Mouse (Mus musculus) lung, postnatal 0 days (tissue): ENCODE data around the gene Abhd14b. TPM values are rescaled to one million over a fixed set of nuclear protein-coding genes. Genes with fewer than 3 reads are reported as not detected.

Experiments
- ATAC-seq: fragments of 200-750 bp; cut with Nextera tagmentation; 2 replicates; pipeline ENCODE4 v1.8.0; 2017; ENCODE audit warnings: moderate library complexity
- DNase-seq: peaks from one replicate; pipeline ENCODE4 v3.0.0-alpha.2; 2016; ENCODE audit warnings: low spot score
- H3K27ac ChIP-seq: fragments of 300-500 bp; sonication (generic); 2 replicates; pipeline ENCODE4 v1.5.1; 2014; ENCODE audit warnings: antibody characterized with exemption, mild to moderate bottlenecking, low read length, mixed read lengths
- H3K27me3 ChIP-seq: fragments of 300-500 bp; sonication (generic); replicated peaks from 2 replicates; pipeline ENCODE4 v1.6.1; 2014; ENCODE audit warnings: low read length, mixed read lengths; ENCODE audit not compliant: insufficient read depth
- H3K36me3 ChIP-seq: fragments of 300-500 bp; sonication (generic); 2 replicates; pipeline ENCODE4 v1.6.1; 2014; ENCODE audit warnings: low read length, mixed read lengths; ENCODE audit not compliant: insufficient read depth
- H3K4me1 ChIP-seq: fragments of 300-500 bp; sonication (generic); 2 replicates; pipeline ENCODE4 v1.6.1; 2014; ENCODE audit warnings: antibody characterized with exemption, low read depth, low read length, mixed read lengths; ENCODE audit not compliant: insufficient read depth
- H3K4me2 ChIP-seq: fragments of 300-500 bp; sonication (generic); replicated peaks from 2 replicates; pipeline ENCODE4 v1.6.1; 2014; ENCODE audit warnings: low read depth, mild to moderate bottlenecking, low read length, moderate library complexity, mixed read lengths
- H3K4me3 ChIP-seq: fragments of 300-500 bp; sonication (generic); 2 replicates; pipeline ENCODE4 v1.5.1; 2014; ENCODE audit warnings: low read depth, low read length
- H3K9ac ChIP-seq: fragments of 300-500 bp; sonication (generic); replicated peaks from 2 replicates; pipeline ENCODE4 v1.6.1; 2014; ENCODE audit warnings: low read depth, mild to moderate bottlenecking
- H3K9me3 ChIP-seq: fragments of 300-500 bp; sonication (generic); 2 replicates; pipeline ENCODE4 v1.6.1; 2016; ENCODE audit warnings: low read length, mixed read lengths
- CTCF ChIP-seq: IDR thresholded peaks from 2 replicates; pipeline ENCODE4 v1.5.1; 2016; ENCODE audit warnings: antibody characterized with exemption, mild to moderate bottlenecking
- EP300 ChIP-seq: IDR thresholded peaks from 2 replicates; pipeline ENCODE4 v1.6.1; 2016; ENCODE audit warnings: antibody characterized with exemption, mild to moderate bottlenecking, control low read depth
- WGBS: fragments of 180-500 bp; shearing (Covaris S2); extraction: QIAGEN DNeasy Blood & Tissue Kit; methylation state at CpG from one replicate; pipeline ENCODE4 v1.1.7; 2014; 5-methylcytosine and 5-hydroxymethylcytosine counted together
- polyA plus RNA-seq: library from polyadenylated mRNA; unstranded; fragments of >200 nt; fragmentation: Nextera tagmentation; extraction: Ambion mirVana; gene quantifications from 2 replicates; pipeline ENCODE4 v1.2.1, GENCODE M21; 2015

The Abhd14b gene
- polyA plus RNA-seq, 1 experiment from 2014 or later = 31.1 TPM

- Histone ChIP-seq H3K9ac (peak within 1 kb of the TSS; percentile 34; the same call in 1 of the 2 replicates), H3K27ac (no peak within 1 kb of the TSS), H3K4me2 (peak within 1 kb of the TSS; percentile 95), H3K4me1 (peaks cover 4% of the 10 kb centered on the region), H3K9me3 (no peaks in the 10 kb centered on the region), H3K27me3 (0 out of 2 replicates have a peak, but pooled peaks cover 5% of the 10 kb centered on the region), H3K36me3 (peaks cover 9% of the 10 kb centered on the region), H3K4me3 (peak within 1 kb of the TSS; percentile 49)
- no peak for TF ChIP-seq EP300
- TF ChIP-seq CTCF = no peak
- ATAC-seq = no peak
- DNase-seq = no peak
- 37% methylated on average over 26 of the region's 26 CpGs for WGBS
These were observed 18.4 kb downstream of the Abhd14b start, which contains the start of gene Gpr62 for GRCm38 (mm10) chr9:106465571-106466200. Gpr62 (minus strand) TSS chr9:106465938.

GRCm38 (mm10) chr9:106466721-106467120, 19.5 kb downstream of the Abhd14b start:
- 0 out of 2 replicates have a peak, but pooled peaks cover 5% of the 10 kb centered on the region for H3K27me3 ChIP-seq
- H3K36me3 ChIP-seq = peaks cover 9% of the 10 kb centered on the region
- ATAC-seq (no peak), DNase-seq (no peak)
- no peaks in the 10 kb centered on the region for H3K9me3 ChIP-seq
- H3K4me3 ChIP-seq = no peak overlapping the region
- peaks cover 4% of the 10 kb centered on the region for H3K4me1 ChIP-seq
- TF ChIP-seq EP300 = no peak
- TF ChIP-seq CTCF = no peak
- H3K27ac ChIP-seq = no peak overlapping the region
- H3K4me2 ChIP-seq = no peak overlapping the region
- H3K9ac ChIP-seq = no peak overlapping the region
- whole genome bisulfite sequencing = 83% methylated on average over 6 of the region's 6 CpGs

- Histone ChIP-seq H3K4me3 (no peak overlapping the region), H3K9me3 (no peaks in the 10 kb centered on the region), H3K4me2 (no peak overlapping the region), H3K27me3 (0 out of 2 replicates have a peak, but pooled peaks cover 5% of the 10 kb centered on the region), H3K27ac (no peak overlapping the region), H3K9ac (no peak overlapping the region), H3K36me3 (peaks cover 7% of the 10 kb centered on the region; the same call in 1 of the 2 replicates), H3K4me1 (peaks cover 4% of the 10 kb centered on the region)
- 85% methylated on average over 7 of the region's 7 CpGs for whole genome bisulfite sequencing
- ATAC-seq = no peak
- no peak for DNase-seq
- TF ChIP-seq EP300 = no peak
- no peak for TF ChIP-seq CTCF
These were observed 20.5 kb downstream of the Abhd14b start for GRCm38 (mm10) chr9:106467746-106468145.

GRCm38 (mm10) chr9:106469317-106469716, 22.1 kb downstream of the Abhd14b start:
- DNase-seq = no peak
- no peak overlapping the region for H3K27ac ChIP-seq
- TF ChIP-seq CTCF (peak; percentile 26), EP300 (no peak)
- H3K4me2 ChIP-seq = no peak overlapping the region
- H3K27me3 ChIP-seq = 0 out of 2 replicates have a peak, but pooled peaks cover 5% of the 10 kb centered on the region
- H3K4me3 ChIP-seq = no peak overlapping the region
- no peaks in the 10 kb centered on the region for H3K36me3 ChIP-seq
- H3K9me3 ChIP-seq = no peaks in the 10 kb centered on the region
- H3K4me1 ChIP-seq = peaks cover 9% of the 10 kb centered on the region
- ATAC-seq = no peak
- WGBS = 57% methylated on average over 6 of the region's 6 CpGs
- H3K9ac ChIP-seq = no peak overlapping the region

GRCm38 (mm10) chr9:106469776-106470175, 22.5 kb downstream of the Abhd14b start:
- ATAC-seq (no peak), DNase-seq (no peak)
- Histone ChIP-seq H3K36me3 (no peaks in the 10 kb centered on the region), H3K4me1 (peaks cover 10% of the 10 kb centered on the region), H3K4me3 (no peak overlapping the region), H3K9me3 (no peaks in the 10 kb centered on the region), H3K27ac (no peak overlapping the region), H3K27me3 (0 out of 2 replicates have a peak, but pooled peaks cover 2% of the 10 kb centered on the region), H3K4me2 (no peak overlapping the region), H3K9ac (no peak overlapping the region)
- 60% methylated on average over 9 of the region's 9 CpGs for WGBS
- TF ChIP-seq EP300 (no peak), CTCF (no peak)

- no peak overlapping the region for H3K4me3 ChIP-seq
- no peak overlapping the region for H3K27ac ChIP-seq
- H3K4me1 ChIP-seq = peaks cover 19% of the 10 kb centered on the region
- H3K27me3 ChIP-seq = no peaks in the 10 kb centered on the region
- H3K9ac ChIP-seq = no peak overlapping the region
- no peak for TF ChIP-seq EP300
- TF ChIP-seq CTCF = no peak
- H3K9me3 ChIP-seq = no peaks in the 10 kb centered on the region
- DNase-seq = no peak
- no peak for ATAC-seq
- no peak overlapping the region for H3K4me2 ChIP-seq
- H3K36me3 ChIP-seq = no peaks in the 10 kb centered on the region
- 70% methylated on average over 14 of the region's 14 CpGs for WGBS
These were observed 23.9 kb downstream of the Abhd14b start for GRCm38 (mm10) chr9:106470991-106471750.
